Mouse (Mus musculus) ovary, postnatal 36 days (tissue): ENCODE data around the gene 4921536K21Rik.
A peak's percentile ranks its signal among the peaks of the same experiment; 100 is the strongest.

Source experiments
- DNase-seq: peaks from one replicate; pipeline ENCODE4 v3.0.0; 2022; ENCODE audit warnings: low spot score, mixed read lengths

The 4921536K21Rik gene

GRCm38 (mm10) chr11:3894406-3895281 is at the start of gene 4921536K21Rik, which contains the start of gene Dusp18:
Gene 4921536K21Rik, minus strand, starts transcription at chr11:3895098.
Gene Dusp18, plus strand, starts transcription at chr11:3895240.
- DNase-seq: peak; percentile 91

GRCm38 (mm10) chr11:3941371-3941770 is 46.5 kb upstream of the 4921536K21Rik start:
- no peak for DNase-seq

- no peak for DNase-seq
Observed at GRCm38 (mm10) chr11:3937321-3937874, 42.5 kb upstream of the 4921536K21Rik start.

- DNase-seq: no peak
Observed at GRCm38 (mm10) chr11:3936318-3936717, 41.4 kb upstream of the 4921536K21Rik start.

GRCm38 (mm10) chr11:3935135-3935534 is 40.2 kb upstream of the 4921536K21Rik start:
- DNase-seq: no peak

GRCm38 (mm10) chr11:3933756-3934285 is 38.9 kb upstream of the 4921536K21Rik start:
- no peak for DNase-seq

- peak; percentile 85 for DNase-seq
Observed at GRCm38 (mm10) chr11:3931511-3932211, 36.8 kb upstream of the 4921536K21Rik start, which contains the start of gene Tcn2. Gene Tcn2, minus strand, starts transcription at chr11:3932159.

- no peak for DNase-seq
Observed at GRCm38 (mm10) chr11:3930931-3931330, 36.0 kb upstream of the 4921536K21Rik start.

GRCm38 (mm10) chr11:3930019-3930418 is 35.1 kb upstream of the 4921536K21Rik start:
- DNase-seq: no peak

- no peak for DNase-seq
Observed at GRCm38 (mm10) chr11:3925916-3926315, 31.0 kb upstream of the 4921536K21Rik start.

- DNase-seq: no peak
Observed at GRCm38 (mm10) chr11:3922731-3923130, 27.8 kb upstream of the 4921536K21Rik start.

GRCm38 (mm10) chr11:3922115-3922514 is 27.2 kb upstream of the 4921536K21Rik start:
- no peak for DNase-seq

GRCm38 (mm10) chr11:3921281-3921850 is 26.5 kb upstream of the 4921536K21Rik start:
- peak; percentile 39 for DNase-seq

- no peak for DNase-seq
Observed at GRCm38 (mm10) chr11:3920476-3920875, 25.6 kb upstream of the 4921536K21Rik start.

GRCm38 (mm10) chr11:3918738-3919137 is 23.8 kb upstream of the 4921536K21Rik start:
- DNase-seq: no peak

- DNase-seq: peak; percentile 72
Observed at GRCm38 (mm10) chr11:3914109-3914840, 19.4 kb upstream of the 4921536K21Rik start, which contains the start of gene Slc35e4. Gene Slc35e4, minus strand, starts transcription at chr11:3914664.

GRCm38 (mm10) chr11:3913316-3914108 is 18.6 kb upstream of the 4921536K21Rik start:
- peak; percentile 92 for DNase-seq

GRCm38 (mm10) chr11:3912875-3913271 is 18.0 kb upstream of the 4921536K21Rik start:
- DNase-seq: peak; percentile 39

- DNase-seq: no peak
Observed at GRCm38 (mm10) chr11:3912100-3912874, 17.4 kb upstream of the 4921536K21Rik start.
